Mouse (Mus musculus) C2C12 (cell line): Measurements from ENCODE around the gene Nom1. TPM values are rescaled to one million over a fixed set of nuclear protein-coding genes. Genes with fewer than 3 reads are reported as not detected.

Source experiments
- H3K27me3 ChIP-seq: one replicate; pipeline ENCODE4 v1.6.1; 2011; ENCODE audit not compliant: control insufficient read depth, insufficient read depth, insufficient read length
- H3K36me3 ChIP-seq: one replicate; pipeline ENCODE4 v1.6.1; 2011; ENCODE audit not compliant: control insufficient read depth, insufficient read depth
- H3K4me3 ChIP-seq: one replicate; pipeline ENCODE4 v1.5.1; 2011; ENCODE audit warnings: mild to moderate bottlenecking, control low read depth; ENCODE audit not compliant: poor library complexity, insufficient read depth, severe bottlenecking
- H3K79me2 ChIP-seq: one replicate; pipeline ENCODE4 v1.6.1; 2011; ENCODE audit not compliant: control insufficient read depth, insufficient read depth
- H3K79me3 ChIP-seq: one replicate; pipeline ENCODE4 v1.6.1; 2011; ENCODE audit warnings: low read depth, control low read depth
- H3ac ChIP-seq: one replicate; pipeline ENCODE3; 2011; ENCODE audit warnings: low read depth; ENCODE audit not compliant: control insufficient read depth, insufficient read length
- CEBPB ChIP-seq: IDR thresholded peaks from one replicate; pipeline ENCODE4 v1.6.1; 2011; ENCODE audit warnings: low read depth, mild to moderate bottlenecking, control low read depth, moderate library complexity
- CTCF ChIP-seq: IDR thresholded peaks from one replicate; pipeline ENCODE4 v1.5.1; 2011; ENCODE audit not compliant: control insufficient read depth, insufficient read depth, insufficient read length
- FOSL1 ChIP-seq: IDR thresholded peaks from one replicate; pipeline ENCODE4 v1.8.0; 2011; ENCODE audit warnings: mild to moderate bottlenecking, low read length; ENCODE audit not compliant: poor library complexity, insufficient read depth, severe bottlenecking
- MAX ChIP-seq: IDR thresholded peaks from one replicate; pipeline ENCODE4 v1.6.1; 2011; ENCODE audit warnings: mild to moderate bottlenecking, control low read depth
- MYOD1 ChIP-seq: IDR thresholded peaks from one replicate; pipeline ENCODE4 v1.6.1; 2011; ENCODE audit warnings: low read depth; ENCODE audit not compliant: control insufficient read depth, insufficient read length
- MYOG ChIP-seq: IDR thresholded peaks from one replicate; pipeline ENCODE4 v1.6.1; 2011; ENCODE audit not compliant: control insufficient read depth, insufficient read length; ENCODE audit errors: extremely low read depth
- USF1 ChIP-seq: IDR thresholded peaks from one replicate; pipeline ENCODE4 v1.6.1; 2011; ENCODE audit warnings: low read depth, mild to moderate bottlenecking, control low read depth, moderate library complexity
- polyA plus RNA-seq: library from polyadenylated mRNA; unstranded; fragments of >200 nt; fragmentation: generic; extraction: Trizol; gene quantifications from one replicate; pipeline ENCODE4 v1.2.1, GENCODE M21; 2012; ENCODE audit warnings: missing spikeins

Nom1 gene
- polyA plus RNA-seq, 1 experiment = 13.5 TPM

- Histone ChIP-seq H3K4me3 (no peak overlapping the region), H3ac (no peak overlapping the region), H3K79me2 (no peaks in the 10 kb centered on the region), H3K36me3 (no peaks in the 10 kb centered on the region), H3K79me3 (no peaks in the 10 kb centered on the region), H3K27me3 (peaks cover 80% of the 10 kb centered on the region)
- TF ChIP-seq CEBPB = no peak
These were observed 37.6 kb downstream of the Nom1 start for GRCm38 (mm10) chr5:29471855-29472665.

DNA sequence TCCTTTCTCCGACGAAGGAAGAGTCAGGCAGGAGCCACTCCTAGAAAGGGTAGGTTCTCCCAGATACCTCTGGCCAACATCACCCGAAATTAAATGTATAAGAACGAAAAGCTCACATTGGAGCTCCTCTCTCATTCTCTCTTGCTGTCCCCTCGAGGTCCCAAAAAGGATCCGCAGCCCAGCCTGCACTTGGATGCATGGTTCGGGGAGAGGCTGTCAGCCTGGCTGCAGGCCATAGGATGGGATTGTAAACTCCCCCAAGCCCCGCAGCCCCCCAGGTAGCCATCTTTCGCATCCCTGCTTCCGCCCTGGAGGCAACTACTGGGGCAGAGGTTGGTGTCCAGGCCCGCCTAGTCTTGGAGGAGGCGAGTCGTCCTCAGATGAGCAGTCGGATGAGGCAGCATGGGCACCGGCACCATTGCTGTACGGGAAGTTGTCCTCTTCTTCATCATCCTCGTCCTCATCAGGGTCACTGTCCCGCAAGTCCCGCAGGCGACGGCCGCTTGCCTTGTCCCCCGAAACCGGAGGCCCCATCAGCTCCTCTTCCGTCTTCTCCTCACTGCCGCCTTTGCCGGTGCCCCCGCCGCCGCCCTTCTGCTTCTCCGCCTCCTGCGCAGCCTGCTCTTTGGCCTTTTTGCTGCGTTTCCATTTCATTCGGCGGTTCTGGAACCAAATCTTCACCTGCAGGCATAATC lies 39.2 kb downstream of the Nom1 start:
- Histone ChIP-seq H3ac (no peak overlapping the region), H3K36me3 (no peaks in the 10 kb centered on the region), H3K79me2 (no peaks in the 10 kb centered on the region), H3K27me3 (peaks cover 82% of the 10 kb centered on the region), H3K79me3 (no peaks in the 10 kb centered on the region), H3K4me3 (no peak overlapping the region)
- no peak for TF ChIP-seq MAX
- no peak for TF ChIP-seq CTCF
- no peak for TF ChIP-seq MYOD1
- no peak for TF ChIP-seq FOSL1
- no peak for TF ChIP-seq USF1
- no peak for TF ChIP-seq MYOG
- no peak for TF ChIP-seq CEBPB

- H3K4me3 ChIP-seq = no peak overlapping the region
- no peaks in the 10 kb centered on the region for H3K36me3 ChIP-seq
- H3ac ChIP-seq = no peak overlapping the region
- TF ChIP-seq MYOD1 = no peak
- no peak for TF ChIP-seq CEBPB
- no peak for TF ChIP-seq CTCF
- TF ChIP-seq MAX = no peak
- no peak for TF ChIP-seq MYOG
- TF ChIP-seq FOSL1 = no peak
- no peak for TF ChIP-seq USF1
- H3K79me2 ChIP-seq = no peaks in the 10 kb centered on the region
- H3K79me3 ChIP-seq = no peaks in the 10 kb centered on the region
- H3K27me3 ChIP-seq = peaks cover 82% of the 10 kb centered on the region
These were observed 39.9 kb downstream of the Nom1 start for GRCm38 (mm10) chr5:29474246-29474960.

DNA sequence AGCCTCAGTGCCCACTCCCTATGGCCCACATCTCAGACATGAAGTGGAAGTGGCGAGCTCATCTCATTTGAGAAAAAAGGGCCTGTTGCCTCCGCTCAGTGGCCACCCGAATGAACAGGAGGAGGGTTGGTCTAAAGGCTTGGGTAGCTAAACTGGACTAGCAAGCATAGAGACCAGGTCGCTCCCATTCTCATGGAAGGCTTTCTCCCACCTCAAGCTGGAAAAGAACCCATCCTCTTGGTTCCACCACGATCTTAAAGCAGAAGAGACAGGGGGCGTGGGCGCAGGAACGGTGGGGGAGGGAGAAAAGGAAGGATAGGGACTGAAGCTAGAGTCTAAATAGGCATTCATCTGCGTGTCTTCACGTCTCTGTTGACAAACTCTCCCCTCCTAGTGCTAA lies 40.6 kb downstream of the Nom1 start:
- Histone ChIP-seq H3K27me3 (peaks cover 84% of the 10 kb centered on the region), H3K79me3 (no peaks in the 10 kb centered on the region), H3K4me3 (no peak overlapping the region), H3K79me2 (no peaks in the 10 kb centered on the region), H3K36me3 (no peaks in the 10 kb centered on the region), H3ac (no peak overlapping the region)
- TF ChIP-seq CEBPB = no peak
- no peak for TF ChIP-seq MYOD1
- no peak for TF ChIP-seq MAX
- TF ChIP-seq FOSL1 = no peak
- TF ChIP-seq MYOG = no peak
- no peak for TF ChIP-seq USF1
- TF ChIP-seq CTCF = no peak

DNA sequence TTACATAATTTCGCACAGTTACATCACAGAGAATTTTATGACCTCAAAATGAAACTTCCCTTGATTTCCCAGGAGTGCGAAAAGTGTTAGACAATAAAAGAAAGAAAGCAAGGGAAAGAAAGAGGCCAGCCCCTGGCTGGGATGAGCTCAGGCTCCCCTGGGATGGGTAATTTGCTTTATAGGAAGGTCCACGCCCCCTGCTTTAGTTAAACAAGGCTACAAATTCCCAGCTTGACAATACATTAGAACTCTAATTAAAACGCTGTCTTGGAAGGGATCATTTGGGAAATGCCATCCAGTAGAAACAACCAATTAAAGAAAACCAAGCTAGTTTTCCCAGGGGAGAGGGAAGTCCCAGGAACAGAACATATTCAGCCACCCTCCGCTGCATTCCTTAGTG lies 41.1 kb downstream of the Nom1 start:
- TF ChIP-seq CTCF (no peak), MYOG (no peak), MYOD1 (no peak), USF1 (no peak), MAX (no peak), FOSL1 (no peak), CEBPB (no peak)
- H3K4me3 ChIP-seq = no peak overlapping the region
- no peaks in the 10 kb centered on the region for H3K79me2 ChIP-seq
- no peak overlapping the region for H3ac ChIP-seq
- no peaks in the 10 kb centered on the region for H3K36me3 ChIP-seq
- H3K79me3 ChIP-seq = no peaks in the 10 kb centered on the region
- H3K27me3 ChIP-seq = peaks cover 89% of the 10 kb centered on the region

DNA sequence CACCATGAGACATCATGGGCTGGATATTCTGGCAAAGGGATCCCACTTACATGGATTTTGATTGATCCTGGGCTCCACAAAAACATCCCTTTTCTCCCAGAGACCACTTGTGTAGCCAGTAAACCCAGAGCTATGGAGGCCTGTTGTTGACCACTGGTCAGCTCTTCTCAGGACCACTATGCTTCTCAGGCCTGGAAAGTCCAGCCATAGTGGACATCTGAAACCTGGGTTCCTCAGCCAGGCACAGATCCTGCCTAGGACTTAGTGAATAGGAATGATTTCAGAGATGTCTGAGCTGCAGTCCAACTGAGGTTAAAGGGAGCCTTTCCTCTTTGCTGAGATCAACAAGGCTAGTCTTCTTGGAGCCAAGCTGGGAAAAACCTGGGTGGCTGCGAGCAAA lies 41.6 kb downstream of the Nom1 start:
- Histone ChIP-seq H3K27me3 (peaks cover 91% of the 10 kb centered on the region), H3K79me2 (no peaks in the 10 kb centered on the region), H3ac (no peak overlapping the region), H3K4me3 (no peak overlapping the region), H3K79me3 (no peaks in the 10 kb centered on the region), H3K36me3 (no peaks in the 10 kb centered on the region)
- TF ChIP-seq CEBPB (no peak), FOSL1 (no peak), MAX (no peak), USF1 (no peak), MYOG (no peak), MYOD1 (no peak)
